Mouse (Mus musculus): ENCODE measurements around the gene Robo2.

The Robo2 gene

DNA sequence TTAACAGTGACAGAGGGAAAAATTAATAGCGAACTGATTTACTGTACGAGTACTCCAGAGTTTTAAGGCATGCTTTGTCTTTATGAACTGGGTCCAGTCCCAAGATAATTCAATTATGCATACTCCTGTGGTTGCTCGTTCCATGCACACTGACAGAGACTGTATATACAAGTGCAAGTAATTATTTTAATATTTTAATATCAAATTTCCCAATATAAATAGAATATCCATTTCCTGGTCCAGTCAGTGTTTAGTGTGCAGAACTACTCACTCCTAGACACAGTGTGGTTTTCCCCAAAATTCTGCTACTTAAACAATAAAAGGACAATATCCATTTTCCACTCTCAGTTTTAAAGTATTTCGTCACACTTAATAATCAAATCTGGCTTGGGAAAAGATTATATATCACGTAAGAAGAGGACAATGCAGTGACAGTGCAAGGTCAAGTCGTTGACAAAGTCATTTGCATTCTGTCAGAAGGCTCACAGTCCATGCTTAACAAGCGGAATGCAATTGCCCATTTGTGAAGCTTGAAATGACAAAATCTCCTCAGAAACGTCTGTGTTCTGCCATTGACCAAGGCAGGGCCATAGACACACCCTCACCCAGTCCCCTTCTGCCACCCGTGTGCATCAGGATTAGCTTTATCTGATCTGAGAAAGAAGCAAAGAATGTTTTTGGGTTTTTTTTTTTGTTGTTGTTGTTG lies 89.8 kb downstream of the Robo2 start:
- no peak for DNase-seq

- no peak for DNase-seq
Observed at GRCm38 (mm10) chr16:74316150-74316549, 95.5 kb downstream of the Robo2 start.

DNA sequence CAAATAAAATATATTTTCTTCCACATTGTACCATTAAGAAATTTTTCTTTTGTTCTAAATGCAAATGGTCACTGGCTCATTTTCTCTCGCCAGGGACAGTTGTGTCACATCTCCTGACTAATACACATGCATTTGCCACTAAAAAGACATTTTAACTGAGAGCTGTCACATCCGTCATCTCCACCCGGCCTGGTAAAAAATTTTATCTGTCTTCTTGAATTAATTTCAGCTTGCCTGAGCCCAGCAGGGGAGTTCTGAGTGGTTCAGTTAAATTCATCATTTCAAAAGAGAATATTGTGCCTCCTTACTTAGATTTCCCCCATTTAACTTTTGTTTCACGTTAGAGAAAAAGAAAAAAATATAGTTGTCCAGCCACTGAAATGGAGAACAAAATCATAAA lies 98.4 kb downstream of the Robo2 start:
- no peak for DNase-seq

DNA sequence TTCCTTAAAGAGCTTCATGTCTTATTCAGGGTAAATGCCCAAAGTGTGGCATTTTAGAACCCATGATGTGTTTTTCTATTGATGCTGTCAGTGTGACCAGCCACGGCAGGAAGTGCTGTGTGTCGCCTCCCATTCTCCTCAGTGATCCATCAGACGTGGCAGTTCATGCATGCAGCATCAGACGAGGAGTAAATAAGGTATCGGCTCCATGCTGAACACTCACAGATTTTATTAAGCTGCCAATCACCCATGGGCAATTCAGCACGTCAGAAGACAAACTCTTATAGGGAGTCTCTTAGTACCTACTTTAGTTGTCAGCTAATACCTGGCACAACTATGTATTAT lies 104.1 kb downstream of the Robo2 start:
- DNase-seq: no peak

GRCm38 (mm10) chr16:74306876-74307542 lies 104.6 kb downstream of the Robo2 start:
- DNase-seq: no peak

DNA sequence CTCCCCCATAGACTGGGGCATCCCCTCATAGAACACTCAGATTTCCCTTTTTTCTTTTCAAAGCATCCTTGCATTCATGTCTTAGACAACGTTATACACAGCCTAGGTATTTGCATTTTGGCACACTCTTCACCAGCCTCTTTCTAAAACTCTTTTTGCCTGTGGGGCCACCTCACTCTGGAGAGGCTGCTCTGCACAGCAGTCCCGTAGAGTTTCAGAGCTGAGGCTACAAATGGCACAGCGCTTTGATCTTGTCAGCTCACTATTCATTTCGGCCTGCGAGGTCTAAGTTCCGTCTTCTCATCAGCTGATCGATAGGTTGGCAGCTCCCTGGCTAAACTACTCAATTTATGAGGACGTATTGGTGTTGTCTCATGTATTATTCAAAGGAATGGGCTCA lies 123.7 kb downstream of the Robo2 start:
- no peak for DNase-seq

DNA sequence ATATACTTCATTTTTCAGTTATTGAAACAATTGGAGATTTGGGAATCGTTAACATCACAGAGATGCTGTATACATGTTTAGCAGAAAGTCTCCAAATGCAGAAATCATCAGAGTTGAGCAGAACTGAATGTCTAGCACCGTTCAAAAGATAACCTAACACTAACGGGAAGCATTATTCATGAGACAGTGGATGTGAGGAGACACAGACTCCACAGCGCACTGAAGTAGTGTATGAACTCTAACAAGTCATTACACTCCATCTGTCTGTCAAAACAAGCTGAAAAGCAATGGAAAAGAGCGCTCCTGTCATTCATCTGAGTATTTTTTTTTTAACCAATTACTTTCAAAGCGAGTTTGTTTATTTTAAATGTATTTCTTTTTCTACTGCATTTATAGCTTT lies 129.1 kb downstream of the Robo2 start:
- no peak for DNase-seq

- DNase-seq: no peak
Observed at GRCm38 (mm10) chr16:74276855-74277573, 134.6 kb downstream of the Robo2 start.

- DNase-seq: no peak
Observed at GRCm38 (mm10) chr16:74274596-74274995, 137.0 kb downstream of the Robo2 start.

- DNase-seq: no peak
Observed at GRCm38 (mm10) chr16:74272993-74273392, 138.6 kb downstream of the Robo2 start.

DNA sequence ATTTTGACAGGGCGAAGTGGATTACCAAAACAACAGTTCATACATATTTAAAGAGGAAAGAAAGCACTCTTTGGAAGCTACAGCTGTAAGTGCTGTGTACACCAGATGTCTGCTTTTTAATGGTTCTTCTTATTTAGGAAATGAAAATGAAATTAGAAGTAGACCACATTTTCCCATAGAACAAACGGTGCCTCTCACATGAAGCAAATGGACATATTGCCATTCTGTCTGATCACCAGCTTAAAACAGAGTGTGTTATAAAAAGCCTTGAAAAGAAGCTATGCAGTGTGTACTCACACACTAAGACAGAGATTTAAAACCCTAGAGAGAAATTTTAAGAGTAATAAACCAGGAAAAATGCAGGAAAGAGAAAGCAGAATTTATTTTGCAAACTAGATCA lies 153.4 kb downstream of the Robo2 start:
- no peak for DNase-seq

- DNase-seq: no peak
Observed at GRCm38 (mm10) chr16:74244452-74244851, 167.2 kb downstream of the Robo2 start.

GRCm38 (mm10) chr16:74241534-74241933 lies 170.1 kb downstream of the Robo2 start:
- no peak for DNase-seq

DNA sequence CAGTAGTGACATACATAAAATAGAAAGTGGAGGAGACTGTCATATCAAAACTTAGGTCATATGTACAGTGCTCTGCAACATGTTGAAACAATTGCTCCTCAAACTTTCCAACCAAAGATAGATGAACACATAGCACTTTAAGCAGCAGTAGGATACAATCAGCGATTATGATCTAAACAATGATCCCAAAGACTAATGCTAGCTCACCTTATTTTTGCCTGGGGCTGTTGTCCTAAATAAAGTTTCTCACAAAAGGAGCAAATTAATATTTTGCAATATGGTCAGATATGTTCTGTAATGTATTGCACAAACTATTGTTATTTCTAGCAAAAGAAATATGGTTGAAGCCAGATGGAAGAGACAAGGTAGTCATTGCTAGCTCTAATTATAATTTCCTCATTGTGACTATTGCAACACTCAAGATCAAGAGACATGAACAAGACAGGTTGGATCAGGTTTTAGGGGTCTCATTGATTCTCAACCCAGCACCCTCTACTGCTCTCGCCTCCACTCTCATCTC lies 174.2 kb downstream of the Robo2 start:
- no peak for DNase-seq

DNA sequence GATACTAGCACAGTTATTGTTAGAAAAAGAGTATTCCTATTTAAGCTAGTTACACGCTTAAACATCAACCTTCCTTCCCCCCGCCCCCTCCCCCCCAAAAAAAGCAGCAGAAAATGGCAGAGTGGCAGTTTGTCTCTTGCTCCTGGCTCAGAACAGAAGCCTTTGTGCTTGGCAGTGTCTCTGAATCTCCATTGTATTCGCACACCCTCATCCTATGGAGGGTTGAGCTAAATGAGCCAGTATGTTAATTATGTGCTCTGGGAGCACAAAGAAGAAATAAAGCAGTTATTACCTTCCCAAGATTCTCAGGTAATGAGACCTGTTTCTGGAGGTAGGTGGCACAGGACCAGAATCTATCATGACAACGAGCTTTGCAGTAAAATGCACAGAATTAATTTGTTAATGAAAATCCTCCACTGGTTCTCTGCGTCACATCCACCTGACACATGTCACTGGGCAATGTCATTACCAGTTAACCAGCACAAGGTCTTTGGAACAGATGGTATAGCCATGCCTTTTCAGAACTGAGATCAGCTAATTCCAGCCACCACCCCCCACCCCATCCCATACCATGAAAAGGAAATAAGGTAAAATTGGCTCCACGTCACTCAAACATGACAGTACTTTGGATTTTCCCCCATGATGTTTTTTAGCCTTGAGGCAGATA lies 177.1 kb downstream of the Robo2 start:
- DNase-seq: no peak

- no peak for DNase-seq
Observed at GRCm38 (mm10) chr16:74233596-74233995, 178.0 kb downstream of the Robo2 start.

- DNase-seq: no peak
Observed at GRCm38 (mm10) chr16:74227285-74227684, 184.3 kb downstream of the Robo2 start.

GRCm38 (mm10) chr16:74225423-74226272 lies 186.0 kb downstream of the Robo2 start:
- DNase-seq: no peak

GRCm38 (mm10) chr16:74222501-74222900 lies 189.1 kb downstream of the Robo2 start:
- DNase-seq: no peak

DNA sequence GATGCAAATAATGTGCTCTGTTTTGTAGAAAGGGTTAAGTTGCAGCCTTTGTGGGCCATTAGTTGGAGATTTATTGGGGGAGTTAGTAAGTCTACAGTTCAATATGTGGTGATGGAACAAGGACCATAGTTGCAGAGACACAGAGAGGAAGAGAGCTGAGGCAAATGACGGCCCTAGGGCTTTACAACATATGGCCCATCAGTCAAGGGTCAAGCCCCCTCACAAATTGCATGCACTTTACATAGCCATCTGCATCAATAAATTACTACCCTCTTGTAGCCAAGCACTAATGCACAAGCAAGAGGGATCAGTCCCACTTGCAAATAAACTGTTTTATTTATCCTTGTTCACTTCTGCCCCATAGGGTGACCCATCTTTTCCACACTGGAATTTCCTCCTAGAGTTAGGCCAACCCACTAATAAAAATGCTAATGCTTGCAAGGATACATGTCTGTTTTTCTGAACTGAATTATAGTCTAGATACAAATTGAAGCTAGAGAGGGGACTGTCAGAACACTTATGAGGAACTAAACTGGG lies 194.7 kb downstream of the Robo2 start:
- no peak for DNase-seq

DNA sequence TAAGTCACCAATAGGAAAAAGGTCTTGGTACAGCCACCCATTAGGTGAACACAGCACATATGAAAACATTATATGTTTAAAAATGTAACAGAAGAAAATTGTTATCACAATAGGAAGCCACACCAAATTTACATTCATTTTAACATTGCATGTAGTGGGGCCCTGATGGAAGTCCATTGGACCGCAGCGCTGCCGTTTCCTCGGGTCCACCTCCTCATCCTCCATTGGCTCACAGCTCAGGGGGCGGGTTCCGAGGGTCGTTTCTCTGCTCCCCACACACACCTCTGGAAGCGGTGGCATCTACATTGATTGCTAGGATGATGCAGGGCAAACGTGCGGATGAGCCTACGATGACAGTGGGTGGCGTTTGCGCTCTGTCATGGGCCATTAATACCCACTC lies 195.8 kb downstream of the Robo2 start:
- no peak for DNase-seq

GRCm38 (mm10) chr16:74200705-74201104 lies 210.9 kb downstream of the Robo2 start:
- no peak for DNase-seq

Data from right cerebral cortex, postnatal 4 days (tissue).